Mouse (Mus musculus) CH12.LX (cell line): ENCODE measurements around the gene Gdf3. TPM values are rescaled to one million over a fixed set of nuclear protein-coding genes. Genes with fewer than 3 reads are reported as not detected.

Source experiments
- DNase-seq: peaks from one replicate; pipeline ENCODE4 v3.0.0-alpha.2; 2013; ENCODE audit errors: extremely low read depth
- H3K27ac ChIP-seq: 2 replicates; pipeline ENCODE4 v1.5.1; 2012; ENCODE audit warnings: low read depth, mild to moderate bottlenecking, control low read depth, moderate library complexity; ENCODE audit not compliant: insufficient read depth
- H3K27me3 ChIP-seq: replicated peaks from 2 replicates; pipeline ENCODE3; 2012; ENCODE audit warnings: inconsistent platforms
- H3K36me3 ChIP-seq, 2 experiments: replicated peaks in 1 of 2; 2 replicates each; pipeline versions ENCODE3 to v1.6.1; 2012; ENCODE audit warnings: inconsistent platforms in 1 of 2, low read length in 1 of 2, mild to moderate bottlenecking in 1 of 2, mixed read lengths in 1 of 2, moderate library complexity in 1 of 2; ENCODE audit not compliant: control insufficient read depth in 1 of 2, insufficient read depth in 1 of 2
- H3K4me1 ChIP-seq, 2 experiments: 2 replicates each; pipeline ENCODE4 v1.6.1; 2012; ENCODE audit warnings: inconsistent platforms in 1 of 2, moderate library complexity in 1 of 2; ENCODE audit not compliant: insufficient read depth in 2 of 2, control insufficient read depth in 1 of 2
- H3K4me2 ChIP-seq: 2 replicates; pipeline ENCODE4 v1.6.1; 2012; ENCODE audit warnings: low read depth, mild to moderate bottlenecking, control low read depth; ENCODE audit not compliant: poor library complexity, insufficient read depth, severe bottlenecking
- H3K4me3 ChIP-seq, 3 experiments: fragments of 150-350 bp in 1 of 3; sonication (generic) in 1 of 3; replicated peaks in 1 of 3; 2 replicates each; pipeline versions ENCODE3 to v1.5.1; 2011 to 2012; ENCODE audit warnings: low read depth in 2 of 3, low read length in 2 of 3, mild to moderate bottlenecking in 2 of 3, moderate library complexity in 2 of 3, control low read depth in 1 of 3, improper control_type of control experiment in 1 of 3, inconsistent platforms in 1 of 3, mixed read lengths in 1 of 3; ENCODE audit not compliant: poor library complexity in 1 of 3
- H3K79me2 ChIP-seq: replicated peaks from 2 replicates; pipeline ENCODE4 v1.6.1; 2012; ENCODE audit warnings: mild to moderate bottlenecking, moderate library complexity; ENCODE audit not compliant: control insufficient read depth, poor library complexity, insufficient read depth, severe bottlenecking; ENCODE audit errors: extremely low read depth
- H3K9ac ChIP-seq: 2 replicates; pipeline ENCODE4 v1.6.1; 2012; ENCODE audit warnings: low read depth, mild to moderate bottlenecking, control low read depth, moderate library complexity; ENCODE audit not compliant: insufficient read depth
- H3K9me3 ChIP-seq: replicated peaks from 2 replicates; pipeline ENCODE3; 2012; ENCODE audit warnings: low read length, inconsistent platforms, mixed read lengths
- BHLHE40 ChIP-seq: IDR thresholded peaks from 2 replicates; pipeline ENCODE4 v1.6.1; 2011; ENCODE audit warnings: mild to moderate bottlenecking, low read depth, low read length, improper control_type of control experiment
- CHD1 ChIP-seq: IDR thresholded peaks from 2 replicates; pipeline ENCODE4 v1.6.1; 2012; ENCODE audit warnings: low read depth, low read length, improper control_type of control experiment, inconsistent platforms
- CTCF ChIP-seq, 2 experiments: IDR thresholded peaks in 1 of 2; conservative IDR thresholded peaks in 1 of 2; 2 replicates each; pipeline ENCODE4 v1.5.1; 2011 to 2012; ENCODE audit warnings: low read depth in 2 of 2, low read length in 2 of 2, improper control_type of control experiment in 1 of 2, inconsistent platforms in 1 of 2, mild to moderate bottlenecking in 1 of 2, moderate library complexity in 1 of 2
- E2F4 ChIP-seq: IDR thresholded peaks from 2 replicates; pipeline ENCODE4 v1.6.1; 2011; ENCODE audit warnings: low read depth, low read length, improper control_type of control experiment; ENCODE audit not compliant: insufficient replicate concordance
- ELF1 ChIP-seq: IDR thresholded peaks from 2 replicates; pipeline ENCODE4 v1.6.1; 2014; ENCODE audit warnings: low read depth, mild to moderate bottlenecking, inconsistent platforms, low read length, improper control_type of control experiment
- GABPA ChIP-seq: IDR thresholded peaks from 2 replicates; pipeline ENCODE4 v1.6.1; 2012; ENCODE audit warnings: low read depth, low read length, improper control_type of control experiment, inconsistent platforms; ENCODE audit not compliant: insufficient replicate concordance
- HCFC1 ChIP-seq: IDR thresholded peaks from 2 replicates; pipeline ENCODE4 v1.6.1; 2012; ENCODE audit warnings: low read depth, mild to moderate bottlenecking, inconsistent platforms, low read length, improper control_type of control experiment
- IRF4 ChIP-seq: IDR thresholded peaks from 2 replicates; pipeline ENCODE4 v1.6.1; 2014; ENCODE audit warnings: low read depth, mild to moderate bottlenecking, inconsistent platforms, low read length, improper control_type of control experiment
- JUN ChIP-seq: IDR thresholded peaks from 2 replicates; pipeline ENCODE4 v1.6.1; 2011; ENCODE audit warnings: low read depth, mild to moderate bottlenecking, low read length, improper control_type of control experiment, moderate library complexity; ENCODE audit not compliant: insufficient read depth
- JUND ChIP-seq: conservative IDR thresholded peaks from 2 replicates; pipeline ENCODE4 v1.6.1; 2011; ENCODE audit warnings: low read depth, low read length, improper control_type of control experiment
- KAT2A ChIP-seq: IDR thresholded peaks from 2 replicates; pipeline ENCODE4 v1.6.1; 2012; ENCODE audit warnings: low read length, improper control_type of control experiment, inconsistent platforms; ENCODE audit not compliant: insufficient replicate concordance
- MAFK ChIP-seq: IDR thresholded peaks from 2 replicates; pipeline ENCODE4 v1.6.1; 2011; ENCODE audit warnings: low read length, improper control_type of control experiment; ENCODE audit not compliant: insufficient replicate concordance
- MAX ChIP-seq: IDR thresholded peaks from 2 replicates; pipeline ENCODE4 v1.6.1; 2011; ENCODE audit warnings: low read length, improper control_type of control experiment
- MEF2A ChIP-seq: IDR thresholded peaks from 2 replicates; pipeline ENCODE4 v1.6.1; 2014; ENCODE audit warnings: low read depth, mild to moderate bottlenecking, inconsistent platforms, low read length, improper control_type of control experiment, borderline replicate concordance
- MXI1 ChIP-seq: IDR thresholded peaks from 2 replicates; pipeline ENCODE4 v1.6.1; 2011; ENCODE audit warnings: mild to moderate bottlenecking, low read depth, low read length, improper control_type of control experiment
- NELFE ChIP-seq: IDR thresholded peaks from 2 replicates; pipeline ENCODE4 v1.6.1; 2011; ENCODE audit warnings: low read depth, low read length, improper control_type of control experiment
- NRF1 ChIP-seq: IDR thresholded peaks from 2 replicates; pipeline ENCODE4 v1.6.1; 2014; ENCODE audit warnings: low read depth, mild to moderate bottlenecking, inconsistent platforms, low read length, improper control_type of control experiment, moderate library complexity
- POLR2A ChIP-seq: IDR thresholded peaks from 2 replicates; pipeline ENCODE4 v1.6.1; 2011; ENCODE audit warnings: low read depth, mild to moderate bottlenecking, improper control_type of control experiment, low read length
- RAD21 ChIP-seq: IDR thresholded peaks from 2 replicates; pipeline ENCODE4 v1.6.1; 2011; ENCODE audit warnings: low read depth, mild to moderate bottlenecking, low read length, improper control_type of control experiment, moderate library complexity
- RCOR1 ChIP-seq: conservative IDR thresholded peaks from 2 replicates; pipeline ENCODE4 v1.6.1; 2012; ENCODE audit warnings: low read depth, mild to moderate bottlenecking, inconsistent platforms, low read length, improper control_type of control experiment
- SIN3A ChIP-seq: IDR thresholded peaks from 2 replicates; pipeline ENCODE4 v1.6.1; 2012; ENCODE audit warnings: low read length, improper control_type of control experiment, inconsistent platforms
- SMC3 ChIP-seq: IDR thresholded peaks from 2 replicates; pipeline ENCODE4 v1.6.1; 2011; ENCODE audit warnings: low read depth, low read length, improper control_type of control experiment
- TBP ChIP-seq: conservative IDR thresholded peaks from 2 replicates; pipeline ENCODE4 v1.6.1; 2011; ENCODE audit warnings: low read depth, low read length, improper control_type of control experiment
- TCF12 ChIP-seq: IDR thresholded peaks from 2 replicates; pipeline ENCODE4 v1.6.1; 2014; ENCODE audit warnings: low read depth, mild to moderate bottlenecking, inconsistent platforms, low read length, improper control_type of control experiment
- UBTF ChIP-seq: IDR thresholded peaks from 2 replicates; pipeline ENCODE4 v1.6.1; 2012; ENCODE audit warnings: low read depth, mild to moderate bottlenecking, inconsistent platforms, low read length, improper control_type of control experiment, moderate library complexity
- USF1 ChIP-seq: IDR thresholded peaks from 2 replicates; pipeline ENCODE4 v1.6.1; 2014; ENCODE audit warnings: low read depth, mild to moderate bottlenecking, inconsistent platforms, low read length, improper control_type of control experiment
- USF2 ChIP-seq: conservative IDR thresholded peaks from 2 replicates; pipeline ENCODE4 v1.6.1; 2011; ENCODE audit warnings: low read depth, low read length, improper control_type of control experiment
- ZC3H11A ChIP-seq: IDR thresholded peaks from 2 replicates; pipeline ENCODE4 v1.6.1; 2012; ENCODE audit warnings: low read depth, mild to moderate bottlenecking, inconsistent platforms, low read length, improper control_type of control experiment
- ZKSCAN1 ChIP-seq: IDR thresholded peaks from 2 replicates; pipeline ENCODE4 v1.6.1; 2012; ENCODE audit warnings: low read depth, inconsistent platforms, low read length, improper control_type of control experiment, borderline replicate concordance
- ZMIZ1 ChIP-seq: IDR thresholded peaks from 2 replicates; pipeline ENCODE4 v1.6.1; 2012; ENCODE audit warnings: low read depth, mild to moderate bottlenecking, inconsistent platforms, low read length, improper control_type of control experiment
- ZNF384 ChIP-seq: IDR thresholded peaks from 2 replicates; pipeline ENCODE4 v1.6.1; 2012; ENCODE audit warnings: low read depth, low read length, improper control_type of control experiment, inconsistent platforms
- dilution Hi-C: fragments of 300-500 bp; cut with MboI; formaldehyde crosslinking; loops from 2 replicates; pipeline ENCODE4 v1.14.3; 2020; ENCODE audit warnings: low sequenced_read_pairs; ENCODE audit not compliant: extremely low pct_unique_long_range_greater_than_20kb, extremely low pct_ligation_motif_present
- in situ Hi-C: fragments of 300-500 bp; cut with MboI; formaldehyde crosslinking; loops from 3 replicates; pipeline ENCODE4 v1.14.3; 2019; ENCODE audit warnings: low sequenced_read_pairs, low pct_ligation_motif_present, low pct_unique_long_range_greater_than_20kb, mixed read lengths
- polyA plus RNA-seq: library from polyadenylated mRNA; unstranded; fragments of >175 nt; gene quantifications from 2 replicates; pipeline ENCODE4 v1.2.1, GENCODE M21; 2012; ENCODE audit warnings: low read depth; ENCODE audit not compliant: insufficient read length
- total RNA-seq, 2 experiments: library from RNA; depleted of rRNA; stranded (reverse); fragments of 300-350 nt in 1 of 2; fragments of >200 nt in 1 of 2; gene quantifications; 2 replicates each; pipeline ENCODE4 v1.2.3; 2012 to 2014

Gene Gdf3
- total and polyA plus RNA-seq, 3 experiments = not detected

DNA sequence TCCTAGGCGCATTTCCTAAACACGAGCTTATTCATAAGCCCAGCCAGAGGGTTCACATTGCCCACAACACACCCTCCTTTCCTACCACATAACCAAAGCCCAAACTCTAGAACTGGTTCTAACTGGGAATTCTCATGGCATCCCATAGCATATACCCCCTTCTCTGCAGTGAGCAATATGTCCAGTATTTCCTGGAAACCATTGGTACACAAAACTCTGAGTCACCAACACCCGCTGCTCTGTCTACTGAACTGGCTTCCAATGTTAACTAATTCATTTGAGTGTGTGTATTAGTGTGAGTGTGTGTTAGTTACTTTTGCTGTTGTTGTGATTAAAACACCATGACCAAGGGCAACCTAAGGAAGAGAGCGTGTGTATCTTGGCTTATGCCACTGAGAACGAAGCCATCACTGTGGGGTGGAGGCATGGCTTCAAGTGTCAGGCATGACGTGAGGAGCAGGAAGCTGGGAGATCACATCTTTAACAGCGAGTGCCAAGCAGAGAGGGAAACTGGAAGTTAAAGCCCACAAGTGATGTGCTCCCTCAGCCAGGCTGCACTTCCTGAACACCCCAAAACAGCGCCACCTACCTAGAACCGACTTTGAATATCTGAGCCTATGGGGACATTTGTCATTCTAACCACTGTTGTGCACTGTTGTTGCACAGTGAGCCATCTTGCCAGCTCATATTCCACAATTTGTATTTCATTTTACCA, 44.7 kb downstream of the Gdf3 start:
- DNase-seq = no peak
- Histone ChIP-seq H3K9me3 (peaks cover 2% of the 10 kb centered on the region), H3K36me3 (peaks cover 0 to 37% of the 10 kb centered on the region in 2 experiments), H3K9ac (no peak overlapping the region), H3K27ac (no peak overlapping the region), H3K4me2 (no peak overlapping the region), H3K4me1 (peaks cover 3 to 18% of the 10 kb centered on the region in 2 experiments; a peak in 3 of 4 replicates), H3K27me3 (no peaks in the 10 kb centered on the region), H3K79me2 (no peaks in the 10 kb centered on the region), H3K4me3 (no peak overlapping the region)
- TF ChIP-seq NRF1 = no peak
- no peak for TF ChIP-seq UBTF
- TF ChIP-seq RCOR1 = no peak
- TF ChIP-seq MAFK = no peak
- peak in 1 of 2 experiments; percentile 21; a peak in 1 of 4 replicates for TF ChIP-seq CTCF (conservative IDR thresholded peaks at IDR 0.05 in 1 of 2, IDR thresholded peaks at IDR 0.05 in 1 of 2; ENCODE audit: low read depth in 2 of 2, low read length in 2 of 2)
- no peak for TF ChIP-seq NELFE
- no peak for TF ChIP-seq SMC3
- TF ChIP-seq ZC3H11A = no peak
- in situ Hi-C loops = no loop called here
- dilution Hi-C loops = no loop called here

DNA sequence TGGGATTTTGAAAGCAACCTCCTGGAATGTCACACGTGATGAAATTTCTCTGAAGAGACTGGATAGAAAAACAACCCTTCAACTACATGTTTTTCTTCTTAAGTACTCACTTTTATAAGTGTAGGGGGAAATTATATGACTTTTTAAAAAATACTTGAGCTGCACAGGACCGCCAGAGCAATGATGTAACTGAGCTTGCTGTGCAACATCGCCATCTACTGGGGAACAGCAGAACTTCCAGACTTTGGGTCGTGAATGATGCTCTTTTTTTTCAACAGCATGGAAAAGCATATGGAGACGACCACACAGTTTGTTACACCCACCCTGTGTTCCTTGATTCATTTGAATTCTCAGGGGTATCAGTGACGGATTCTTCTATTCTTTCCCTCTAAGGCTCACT, 47.4 kb downstream of the Gdf3 start:
- dilution Hi-C loops = no loop called here
- H3K27ac ChIP-seq = no peak overlapping the region
- in situ Hi-C loops = loop anchor here (5.0 kb wide), 2 partner anchors 40 to 65 kb away; partner anchors contain the start of gene Rimklb
- peaks cover 2% of the 10 kb centered on the region for H3K9me3 ChIP-seq
- H3K4me2 ChIP-seq = no peak overlapping the region
- peak; percentile 66 for DNase-seq
- H3K79me2 ChIP-seq = no peaks in the 10 kb centered on the region
- no peak overlapping the region for H3K4me3 ChIP-seq
- H3K36me3 ChIP-seq = peaks cover 0 to 57% of the 10 kb centered on the region in 2 experiments
- peaks cover 3 to 29% of the 10 kb centered on the region in 2 experiments; a peak in 3 of 4 replicates for H3K4me1 ChIP-seq
- no peak overlapping the region for H3K9ac ChIP-seq
- TF ChIP-seq ZMIZ1 (no peak), USF2 (no peak), ZKSCAN1 (no peak), E2F4 (no peak), CTCF (conservative IDR thresholded peaks at IDR 0.05 in 1 of 2, IDR thresholded peaks at IDR 0.05 in 1 of 2; ENCODE audit: low read depth in 2 of 2, low read length in 2 of 2) (peak; percentile 80 to 87), GABPA (no peak), SIN3A (no peak), TCF12 (no peak), BHLHE40 (no peak), TBP (no peak), JUND (no peak), CHD1 (no peak), NELFE (no peak), HCFC1 (no peak), KAT2A (no peak), UBTF (no peak), ZC3H11A (no peak), SMC3 (peak; percentile 72), MEF2A (no peak), MAX (no peak), JUN (no peak), USF1 (no peak), MXI1 (no peak), RAD21 (peak; percentile 87), ELF1 (no peak), IRF4 (no peak), POLR2A (no peak), ZNF384 (peak; percentile 76)
- TF ChIP-seq, all 38 proteins: peak for 4
- no peaks in the 10 kb centered on the region for H3K27me3 ChIP-seq
